Mouse (Mus musculus) MEL (cell line): ENCODE data around the gene Tfdp2.

ENCODE experiments used
- CHD2 ChIP-seq: IDR thresholded peaks from 2 replicates; pipeline ENCODE4 v1.6.1; 2011; ENCODE audit warnings: low read length, improper control_type of control experiment
- CTCF ChIP-seq, 3 experiments: IDR thresholded peaks in 2 of 3; conservative IDR thresholded peaks in 1 of 3; 2 replicates each; pipeline ENCODE4 v1.5.1; 2011 to 2012; ENCODE audit warnings: low read length in 3 of 3, low read depth in 2 of 3, mild to moderate bottlenecking in 2 of 3, improper control_type of control experiment in 1 of 3, inconsistent platforms in 1 of 3, mixed read lengths in 1 of 3, moderate library complexity in 1 of 3; ENCODE audit not compliant: control insufficient read depth in 1 of 3, insufficient read depth in 1 of 3, poor library complexity in 1 of 3, severe bottlenecking in 1 of 3
- EP300 ChIP-seq, 2 experiments: IDR thresholded peaks; 2 replicates each; pipeline ENCODE4 v1.6.1; 2011; ENCODE audit warnings: improper control_type of control experiment in 2 of 2, low read length in 2 of 2, low read depth in 1 of 2, mild to moderate bottlenecking in 1 of 2
- GATA1 ChIP-seq: IDR thresholded peaks from 2 replicates; pipeline ENCODE4 v1.6.1; 2011; ENCODE audit warnings: low read depth, low read length, improper control_type of control experiment
- MAX ChIP-seq: IDR thresholded peaks from 2 replicates; pipeline ENCODE4 v1.6.1; 2011; ENCODE audit warnings: low read length, improper control_type of control experiment
- MAZ ChIP-seq: IDR thresholded peaks from 2 replicates; pipeline ENCODE4 v1.6.1; 2012; ENCODE audit warnings: low read depth, mild to moderate bottlenecking, inconsistent platforms, low read length, improper control_type of control experiment
- MXI1 ChIP-seq: IDR thresholded peaks from 2 replicates; pipeline ENCODE4 v1.6.1; 2011; ENCODE audit warnings: mild to moderate bottlenecking, low read depth, low read length, improper control_type of control experiment
- POLR2A ChIP-seq, 2 experiments: IDR thresholded peaks; 2 replicates each; pipeline ENCODE4 v1.6.1; 2011 to 2012; ENCODE audit warnings: low read length in 2 of 2, mild to moderate bottlenecking in 2 of 2, control low read depth in 1 of 2, improper control_type of control experiment in 1 of 2, low read depth in 1 of 2, moderate library complexity in 1 of 2; ENCODE audit not compliant: control insufficient read depth in 1 of 2, insufficient read depth in 1 of 2, poor library complexity in 1 of 2
- POLR2AphosphoS2 ChIP-seq: IDR thresholded peaks from 2 replicates; pipeline ENCODE4 v1.6.1; 2011; ENCODE audit warnings: low read length, improper control_type of control experiment
- RCOR1 ChIP-seq: IDR thresholded peaks from 2 replicates; pipeline ENCODE4 v1.6.1; 2012; ENCODE audit warnings: low read depth, mild to moderate bottlenecking, inconsistent platforms, low read length, improper control_type of control experiment
- USF1 ChIP-seq: IDR thresholded peaks from 2 replicates; pipeline ENCODE4 v1.6.1; 2014; ENCODE audit warnings: low read depth, mild to moderate bottlenecking, inconsistent platforms, low read length, improper control_type of control experiment, moderate library complexity

DNA sequence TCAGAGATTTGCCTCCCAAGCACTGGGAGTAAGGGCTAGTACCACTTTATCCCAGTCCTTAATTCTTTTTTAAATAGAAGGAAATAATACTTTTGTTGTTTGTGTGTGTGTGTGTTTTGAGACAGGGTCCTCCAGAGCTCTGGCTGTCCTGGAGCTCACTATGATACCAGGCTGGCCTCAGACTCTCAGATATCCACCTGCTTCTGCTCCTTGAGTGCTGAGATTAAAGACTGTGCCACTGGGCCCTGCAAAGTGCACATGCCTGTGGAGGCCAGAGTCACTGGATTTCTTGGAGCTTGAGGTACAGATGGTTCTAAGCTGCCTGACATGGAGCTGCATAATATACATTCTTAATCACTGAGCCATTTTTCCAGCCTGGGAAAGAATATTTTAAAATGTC, 32.2 kb downstream of the Tfdp2 start:
- TF ChIP-seq MXI1 (no peak), POLR2A (IDR thresholded peaks at IDR 0.05; ENCODE audit: control insufficient read depth in 1 of 2, insufficient read depth in 1 of 2, low read depth in 1 of 2, low read length in 2 of 2, poor library complexity in 1 of 2) (no peak), MAZ (no peak), MAX (no peak), EP300 (IDR thresholded peaks at IDR 0.05; ENCODE audit: low read depth in 1 of 2, low read length in 2 of 2) (no peak), USF1 (no peak), POLR2AphosphoS2 (no peak), GATA1 (no peak), CTCF (IDR thresholded peaks at IDR 0.05 in 2 of 3, conservative IDR thresholded peaks at IDR 0.05 in 1 of 3; ENCODE audit: control insufficient read depth in 1 of 3, insufficient read depth in 1 of 3, low read depth in 2 of 3, low read length in 3 of 3, poor library complexity in 1 of 3, severe bottlenecking in 1 of 3) (no peak), CHD2 (no peak), RCOR1 (no peak)
